Comparison of ENCODE assay signal across 23 mouse cellular contexts in genomic region chr12:111064220-111064619, GRCm38 (mm10).
"Had no signal": no experiment of that assay in that cellular context is flagged by ENCODE, and none has a peak within 500 bp of the region (broad histone marks: within the 10 kb centered on the region; RNA-seq: fewer than 3 reads in every experiment).

No protein-coding gene starts in this region.

- H3K4me1 ChIP-seq: limb, embryonic 15.5 days; lung, embryonic 15.5 days; midbrain, embryonic 12.5 days; neural tube, embryonic 12.5 days had no signal

- ATAC-seq: liver, embryonic 12.5 days had no signal

- H3K9ac ChIP-seq: limb, embryonic 15.5 days; liver, embryonic 12.5 days; liver, embryonic 15.5 days; lung, embryonic 15.5 days; midbrain, embryonic 12.5 days; neural tube, embryonic 12.5 days; neural tube, embryonic 15.5 days had no signal

- DNase-seq: kidney, adult 18-20 months; kidney, adult 9 months; kidney, postnatal 14 days; kidney, postnatal 4 days; layer of hippocampus, postnatal 36 days; lung, adult 18-20 months; lung, postnatal 10 days; lung, postnatal 36 days; right cerebral cortex, adult 18-20 months; right cerebral cortex, postnatal 14 days; right cerebral cortex, postnatal 4 days; thymus, adult 2 months; thymus, postnatal 14 days; thymus, postnatal 4 days had no signal

- H3K4me3 ChIP-seq: limb, embryonic 15.5 days; liver, embryonic 12.5 days; liver, embryonic 15.5 days; lung, embryonic 15.5 days; megakaryocyte, embryonic 14.5 days; midbrain, embryonic 12.5 days; neural tube, embryonic 12.5 days; neural tube, embryonic 15.5 days had no signal

- H3K9me3 ChIP-seq: limb, embryonic 15.5 days; liver, embryonic 12.5 days; liver, embryonic 15.5 days; lung, embryonic 15.5 days; megakaryocyte, embryonic 14.5 days; midbrain, embryonic 12.5 days; neural tube, embryonic 12.5 days; neural tube, embryonic 15.5 days had no signal

- H3K27me3 ChIP-seq: limb, embryonic 15.5 days; liver, embryonic 12.5 days; liver, embryonic 15.5 days; lung, embryonic 15.5 days; megakaryocyte, embryonic 14.5 days; midbrain, embryonic 12.5 days; neural tube, embryonic 12.5 days; neural tube, embryonic 15.5 days had no signal

- H3K27ac ChIP-seq: limb, embryonic 15.5 days; liver, embryonic 12.5 days; liver, embryonic 15.5 days; lung, embryonic 15.5 days; midbrain, embryonic 12.5 days; neural tube, embryonic 12.5 days; neural tube, embryonic 15.5 days; stomach, postnatal 0 days had no signal

- H3K36me3 ChIP-seq: midbrain, embryonic 12.5 days had no signal

- H3K4me2 ChIP-seq: limb, embryonic 15.5 days; liver, embryonic 12.5 days; liver, embryonic 15.5 days; lung, embryonic 15.5 days; midbrain, embryonic 12.5 days; neural tube, embryonic 12.5 days; neural tube, embryonic 15.5 days had no signal
